Mouse (Mus musculus) skeletal muscle tissue, adult 2 months (tissue): ENCODE results near the gene Gm3448.
A peak's percentile ranks its signal among the peaks of the same experiment; 100 is the strongest.
"Not testable (repeated sequence)": the region's sequence is repeated elsewhere in the genome, so short reads cannot be mapped to it uniquely, and the experiment has no call there.

ENCODE experiments used
- DNase-seq: peaks from one replicate; pipeline ENCODE4 v3.0.0-alpha.2; 2012; ENCODE audit warnings: low read depth, low spot score

The Gm3448 gene

GRCm38 (mm10) chr17:15041175-15041729 lies at the start of gene Gm3448, which contains the start of the genes Ermard and Tcte3:
TSS of gene Gm3448 (minus strand) at chr17:15041537.
TSS of gene Ermard (plus strand) at chr17:15041208.
TSS of gene Tcte3 (minus strand) at chr17:15041488.
- DNase-seq: not testable (repeated sequence)

GRCm38 (mm10) chr17:15088591-15089001 lies 47.3 kb upstream of the Gm3448 start:
- no peak for DNase-seq

GRCm38 (mm10) chr17:15088166-15088565 lies 46.8 kb upstream of the Gm3448 start:
- no peak for DNase-seq

GRCm38 (mm10) chr17:15085006-15085405 lies 43.7 kb upstream of the Gm3448 start:
- no peak for DNase-seq

- DNase-seq: no peak
Measured at GRCm38 (mm10) chr17:15084226-15084848, 43.0 kb upstream of the Gm3448 start.

- no peak for DNase-seq
Measured at GRCm38 (mm10) chr17:15077536-15077935, 36.2 kb upstream of the Gm3448 start.

GRCm38 (mm10) chr17:15075033-15075432 lies 33.7 kb upstream of the Gm3448 start:
- no peak for DNase-seq

GRCm38 (mm10) chr17:15072211-15072610 lies 30.9 kb upstream of the Gm3448 start:
- DNase-seq: no peak

- no peak for DNase-seq
Measured at GRCm38 (mm10) chr17:15069124-15069523, 27.8 kb upstream of the Gm3448 start.

GRCm38 (mm10) chr17:15068040-15068792 lies 26.9 kb upstream of the Gm3448 start:
- no peak for DNase-seq

GRCm38 (mm10) chr17:15066911-15067310 lies 25.6 kb upstream of the Gm3448 start:
- DNase-seq: peak; percentile 25

GRCm38 (mm10) chr17:15066066-15066465 lies 24.7 kb upstream of the Gm3448 start:
- DNase-seq: no peak

- peak; percentile 60 for DNase-seq
Measured at GRCm38 (mm10) chr17:15065391-15066024, 24.2 kb upstream of the Gm3448 start.

GRCm38 (mm10) chr17:15060356-15060755 lies 19.0 kb upstream of the Gm3448 start:
- DNase-seq: no peak

- no peak for DNase-seq
Measured at GRCm38 (mm10) chr17:15059646-15060045, 18.3 kb upstream of the Gm3448 start.

- no peak for DNase-seq
Measured at GRCm38 (mm10) chr17:15058161-15058591, 16.8 kb upstream of the Gm3448 start.

GRCm38 (mm10) chr17:15055925-15056324 lies 14.6 kb upstream of the Gm3448 start:
- no peak for DNase-seq

- not testable (repeated sequence) for DNase-seq
Measured at GRCm38 (mm10) chr17:15053829-15054200, 12.5 kb upstream of the Gm3448 start.

GRCm38 (mm10) chr17:15053183-15053828 lies 12.0 kb upstream of the Gm3448 start:
- not testable (repeated sequence) for DNase-seq

- not testable (repeated sequence) for DNase-seq
Measured at GRCm38 (mm10) chr17:15052766-15053165, 11.4 kb upstream of the Gm3448 start.

- not testable (repeated sequence) for DNase-seq
Measured at GRCm38 (mm10) chr17:15050338-15050737, 9.0 kb upstream of the Gm3448 start.

GRCm38 (mm10) chr17:15040455-15040854 lies 882 bp downstream of the Gm3448 start:
- DNase-seq: not testable (repeated sequence)
